Mouse (Mus musculus): ENCODE data around the gene 4930523C07Rik.

The 4930523C07Rik gene

GRCm38 (mm10) chr1:160044237-160045021 is at the start of gene 4930523C07Rik:
TSS of gene 4930523C07Rik (plus strand) at chr1:160044382.
- peak; percentile 83 to 84 for DNase-seq (ENCODE audit: low spot score in 2 of 2)

DNA sequence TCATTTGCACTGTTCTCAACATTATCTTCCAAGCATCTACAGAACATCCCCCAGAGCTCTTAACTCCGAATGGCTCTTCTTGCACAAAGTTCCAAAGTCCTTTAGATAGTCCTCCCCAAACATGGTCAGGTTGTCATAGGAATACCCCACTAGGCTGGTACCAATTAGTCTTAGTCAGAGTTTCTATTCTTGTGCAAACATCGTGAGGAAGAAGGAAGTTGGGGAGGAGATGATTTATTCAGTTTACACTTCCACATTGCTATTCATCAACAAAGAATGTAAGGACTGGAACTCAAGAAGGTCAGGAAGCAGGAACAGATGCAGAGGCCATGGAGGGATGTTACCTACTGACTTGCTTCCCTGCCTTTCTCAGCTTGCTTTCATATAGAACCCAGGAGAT is 46.9 kb upstream of the 4930523C07Rik start:
- DNase-seq (ENCODE audit: low spot score in 2 of 2): no peak

GRCm38 (mm10) chr1:159998349-159998748 is 45.8 kb upstream of the 4930523C07Rik start:
- DNase-seq (ENCODE audit: low spot score in 2 of 2): peak in 1 of 2 experiments; percentile 7

DNA sequence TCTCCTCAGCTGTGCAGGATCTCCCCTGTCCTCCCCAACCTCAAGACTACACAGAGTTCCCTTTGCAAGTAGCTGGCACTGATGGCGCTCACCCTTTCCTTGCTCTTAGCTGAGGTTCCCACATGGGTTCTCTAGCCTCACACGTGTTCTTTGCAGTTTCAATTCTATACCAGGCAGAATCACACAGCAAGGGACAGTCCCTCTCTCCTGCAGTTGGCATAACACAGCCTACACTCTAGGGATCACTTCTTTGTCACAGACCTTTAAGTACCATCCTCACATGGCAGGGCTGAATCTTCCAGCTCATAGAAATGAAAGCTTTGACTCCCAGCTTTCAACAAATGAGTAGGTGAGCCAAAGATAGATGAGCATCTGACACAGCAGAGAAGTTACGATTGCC is 45.0 kb upstream of the 4930523C07Rik start:
- no peak for DNase-seq (ENCODE audit: low spot score in 2 of 2)

DNA sequence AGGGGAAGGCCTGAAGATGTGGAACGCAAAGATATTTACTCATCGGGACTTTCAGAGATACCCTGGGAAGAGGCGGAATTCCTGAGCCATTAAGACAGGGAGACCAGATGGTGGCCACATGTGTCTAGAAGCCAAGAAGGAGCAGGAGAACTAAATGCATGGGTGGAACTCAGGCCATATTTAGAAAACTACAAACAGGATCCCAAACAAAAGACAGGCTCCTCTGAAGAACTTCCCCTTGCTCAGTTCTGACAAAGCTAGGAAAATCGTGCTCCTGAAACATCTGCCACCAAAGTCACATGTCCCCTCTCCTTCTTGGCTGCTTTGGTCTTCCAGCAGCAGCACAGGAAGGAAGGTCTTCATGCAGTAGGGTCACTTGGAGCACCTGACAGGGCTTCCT is 38.9 kb upstream of the 4930523C07Rik start:
- DNase-seq (ENCODE audit: low spot score in 2 of 2): no peak

DNA sequence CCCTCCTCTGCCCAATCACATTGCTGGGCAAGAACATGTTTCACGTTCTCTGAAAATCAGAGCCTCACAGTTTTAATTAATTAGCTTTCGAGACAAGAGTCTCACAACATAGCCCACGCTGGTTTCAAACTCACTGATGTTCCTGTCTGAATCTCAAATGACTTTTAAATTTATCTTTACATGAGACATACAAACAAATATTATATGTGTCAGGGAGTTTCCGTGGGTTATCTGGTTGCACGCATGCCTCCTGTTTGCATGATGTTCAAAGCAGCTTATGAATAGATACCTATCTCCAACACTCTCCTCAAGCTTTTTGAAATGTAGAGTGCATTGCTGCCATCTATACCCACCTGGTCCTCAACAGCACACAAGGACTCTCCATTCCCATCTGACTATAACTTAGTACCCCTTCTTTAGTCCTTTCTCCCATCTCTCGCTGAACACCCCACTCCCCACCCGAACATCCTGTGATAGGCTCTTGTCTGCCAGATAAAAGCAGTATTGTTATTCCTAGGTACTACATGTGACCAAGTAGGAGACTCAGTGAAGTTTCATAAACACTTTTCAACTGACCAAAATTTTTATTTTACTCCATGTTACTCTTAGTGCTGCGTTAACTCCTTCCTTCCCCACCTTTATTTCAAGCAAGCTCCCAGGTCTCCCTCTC is 37.1 kb upstream of the 4930523C07Rik start:
- no peak for DNase-seq (ENCODE audit: low spot score in 2 of 2)

DNA sequence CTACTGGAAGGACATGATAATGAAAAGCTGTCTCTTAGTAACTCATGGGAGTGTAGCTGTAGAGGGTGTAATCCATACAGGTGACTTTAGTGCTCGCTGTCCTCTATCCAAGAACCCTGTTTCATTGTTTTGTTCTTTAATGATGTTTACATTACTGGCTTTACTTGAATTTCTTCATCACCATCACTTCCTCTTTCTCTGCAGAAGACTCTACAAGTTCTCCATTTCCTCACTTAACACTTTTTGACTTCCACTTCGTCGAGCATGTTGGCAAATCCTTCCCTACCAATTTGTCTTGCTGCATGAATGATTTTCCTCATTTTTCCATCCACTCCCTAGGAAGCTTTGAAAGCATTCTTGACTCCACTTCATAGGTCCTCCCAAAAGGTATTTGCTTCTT is 31.1 kb upstream of the 4930523C07Rik start:
- DNase-seq (ENCODE audit: low spot score in 2 of 2): no peak

- peak; percentile 28 to 52 for DNase-seq (ENCODE audit: low spot score in 2 of 2)
Observed at GRCm38 (mm10) chr1:160024339-160024980, 19.7 kb upstream of the 4930523C07Rik start.

- DNase-seq (ENCODE audit: low spot score in 2 of 2): peak in 1 of 2 experiments; percentile 68
Observed at GRCm38 (mm10) chr1:160025146-160025894, 18.9 kb upstream of the 4930523C07Rik start.

DNA sequence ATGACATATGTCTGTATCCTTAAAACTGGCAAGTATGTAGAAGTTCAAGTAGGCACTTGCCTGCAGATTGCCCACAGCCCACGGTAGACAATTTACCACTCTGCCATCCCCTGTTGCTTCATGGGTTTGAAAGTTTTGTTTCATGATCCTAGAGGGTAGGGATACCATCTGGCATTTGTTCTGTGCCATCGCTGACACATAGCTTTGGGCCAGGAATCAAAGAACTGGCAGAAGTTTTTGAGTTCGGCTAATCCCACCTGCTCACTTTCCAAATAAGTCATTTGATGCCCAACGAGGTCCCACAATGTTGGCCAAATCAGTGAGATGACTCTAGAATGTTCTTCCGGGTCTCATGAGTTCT is 18.3 kb upstream of the 4930523C07Rik start:
- DNase-seq (ENCODE audit: low spot score in 2 of 2): no peak

GRCm38 (mm10) chr1:160027939-160028338 is 16.2 kb upstream of the 4930523C07Rik start:
- DNase-seq (ENCODE audit: low spot score in 2 of 2): no peak

DNA sequence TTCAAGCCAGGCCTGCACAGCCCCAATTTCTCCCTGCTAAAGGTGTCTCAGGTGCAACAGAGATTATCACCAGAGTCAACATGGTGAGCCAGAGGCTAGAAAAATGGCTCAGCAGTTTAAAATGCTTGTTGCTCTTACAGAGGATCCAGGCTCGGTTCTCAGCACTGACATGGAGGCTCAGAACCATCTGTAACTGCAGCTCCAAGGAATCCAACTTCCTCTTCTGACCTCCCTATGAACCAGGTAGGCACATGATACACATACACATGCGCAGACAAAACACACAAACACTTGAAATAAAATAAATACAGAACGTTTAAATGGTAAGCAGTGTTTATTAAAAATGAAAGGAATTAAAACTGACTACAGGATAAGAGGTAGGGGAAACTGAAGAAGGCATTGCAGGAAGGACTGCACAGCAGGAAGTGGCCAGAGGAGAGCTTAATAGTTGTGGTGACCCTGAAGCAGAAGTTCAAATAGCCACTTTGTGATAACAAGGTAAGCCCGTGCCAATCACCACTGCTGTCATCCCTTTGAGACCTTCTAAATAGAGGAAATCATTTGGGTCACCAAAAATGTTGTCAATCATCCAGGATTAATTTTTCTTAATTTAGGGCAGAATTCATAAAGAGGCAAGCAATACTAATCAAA is 10.1 kb upstream of the 4930523C07Rik start:
- no peak for DNase-seq (ENCODE audit: low spot score in 2 of 2)

GRCm38 (mm10) chr1:160035561-160035960 is 8.6 kb upstream of the 4930523C07Rik start:
- DNase-seq (ENCODE audit: low spot score in 2 of 2): no peak

DNA sequence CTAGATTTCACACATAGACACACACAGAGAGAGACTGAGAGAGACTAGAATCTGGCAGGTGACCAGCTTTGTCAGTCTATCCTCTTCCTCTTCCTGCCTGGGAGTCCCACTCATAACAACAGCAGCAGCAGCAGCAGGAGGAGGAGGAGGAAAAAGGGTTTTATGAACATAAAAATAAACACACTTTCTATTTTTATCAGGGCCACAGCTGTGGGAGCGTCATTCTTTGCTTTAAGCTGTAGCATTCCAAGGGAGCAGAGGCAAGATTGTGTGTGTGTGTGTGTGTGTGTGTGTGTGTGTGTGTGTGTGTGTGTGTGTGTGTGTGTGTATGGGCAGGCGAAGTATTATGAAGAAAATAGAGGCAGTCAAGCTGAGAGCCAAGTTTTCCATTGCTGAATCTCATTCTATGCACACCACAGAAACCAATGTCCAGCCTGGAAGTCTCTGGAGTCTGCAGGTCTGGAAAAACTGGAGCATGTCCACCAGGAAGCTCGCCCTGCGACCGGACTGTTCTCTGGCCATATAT is 7.1 kb upstream of the 4930523C07Rik start:
- no peak for DNase-seq (ENCODE audit: low spot score in 2 of 2)

- DNase-seq (ENCODE audit: low spot score in 2 of 2): peak in 1 of 2 experiments; percentile 34
Observed at GRCm38 (mm10) chr1:160039951-160040645, 4.1 kb upstream of the 4930523C07Rik start.

GRCm38 (mm10) chr1:160041264-160041775 is 2.9 kb upstream of the 4930523C07Rik start:
- no peak for DNase-seq (ENCODE audit: low spot score in 2 of 2)

GRCm38 (mm10) chr1:160042351-160042750 is 1.8 kb upstream of the 4930523C07Rik start:
- peak in 1 of 2 experiments; percentile 33 for DNase-seq (ENCODE audit: low spot score in 2 of 2)

DNA sequence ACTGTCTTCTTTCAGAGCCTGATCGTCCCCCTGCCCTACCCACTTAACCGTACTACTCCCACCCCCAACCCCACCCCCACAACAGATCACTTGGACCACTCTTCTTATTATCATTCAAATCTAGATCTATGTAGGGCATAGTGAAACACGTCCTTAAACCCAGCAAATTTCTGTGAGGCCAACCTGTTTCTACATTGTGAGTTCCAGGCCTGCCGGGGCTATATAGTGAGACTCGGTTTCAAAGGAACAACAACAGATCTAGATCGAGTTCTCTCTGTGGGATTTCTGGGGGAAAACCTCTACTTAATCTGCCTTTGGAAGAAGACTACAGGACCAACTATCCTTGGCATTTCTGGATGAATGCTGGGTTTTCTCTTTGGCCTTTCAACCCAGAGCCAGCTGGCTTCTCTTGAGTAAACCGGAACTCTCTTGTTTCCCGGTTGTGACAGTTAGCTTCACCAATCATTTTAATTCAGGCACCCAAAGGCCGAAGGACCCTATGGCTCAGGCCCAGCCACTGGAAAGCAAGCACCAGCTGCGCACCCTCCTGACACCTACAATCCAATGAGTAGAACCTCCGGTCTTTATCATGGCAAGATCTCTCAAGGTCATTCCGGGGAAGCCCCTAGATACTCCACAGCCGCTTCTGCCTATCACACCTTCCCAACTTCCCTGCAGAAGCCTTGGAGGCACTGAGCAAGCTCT is 759 bp upstream of the 4930523C07Rik start:
- DNase-seq (ENCODE audit: low spot score in 2 of 2): no peak

GRCm38 (mm10) chr1:160045056-160045715 is 1.0 kb downstream of the 4930523C07Rik start:
- DNase-seq (ENCODE audit: low spot score in 2 of 2): no peak
